Mouse (Mus musculus) urinary bladder, postnatal 14 days (tissue): Measurements from ENCODE around the gene Hoxb8.
A peak's percentile ranks its signal among the peaks of the same experiment; 100 is the strongest.

Source experiments
- DNase-seq: peaks from one replicate; pipeline ENCODE4 v3.0.0; 2021; ENCODE audit warnings: low spot score

Gene Hoxb8

GRCm38 (mm10) chr11:96316696-96317607 lies 35.2 kb downstream of the Hoxb8 start:
- DNase-seq, result no peak

GRCm38 (mm10) chr11:96317608-96318367 lies 36.1 kb downstream of the Hoxb8 start, which contains the start of gene Hoxb4:
Gene Hoxb4 (plus strand): TSS chr11:96318267.
- DNase-seq, result no peak

GRCm38 (mm10) chr11:96318368-96319070 lies 36.8 kb downstream of the Hoxb8 start:
- DNase-seq, result peak; percentile 77

- DNase-seq, result no peak
Observed at GRCm38 (mm10) chr11:96319071-96319902, 37.6 kb downstream of the Hoxb8 start.

GRCm38 (mm10) chr11:96319910-96320309 lies 38.2 kb downstream of the Hoxb8 start:
- DNase-seq, result peak; percentile 76

- no peak for DNase-seq
Observed at GRCm38 (mm10) chr11:96320688-96321087, 39.0 kb downstream of the Hoxb8 start.

- DNase-seq, result no peak
Observed at GRCm38 (mm10) chr11:96321846-96322245, 40.1 kb downstream of the Hoxb8 start.

GRCm38 (mm10) chr11:96322738-96323137 lies 41.0 kb downstream of the Hoxb8 start:
- DNase-seq, result no peak

GRCm38 (mm10) chr11:96323154-96323553 lies 41.4 kb downstream of the Hoxb8 start, which contains the start of gene Hoxb3:
Gene Hoxb3 (plus strand): TSS chr11:96323326.
- no peak for DNase-seq

GRCm38 (mm10) chr11:96324125-96324524 lies 42.4 kb downstream of the Hoxb8 start:
- DNase-seq, result no peak

- no peak for DNase-seq
Observed at GRCm38 (mm10) chr11:96324965-96325364, 43.3 kb downstream of the Hoxb8 start.

GRCm38 (mm10) chr11:96325747-96326212 lies 44.1 kb downstream of the Hoxb8 start:
- DNase-seq, result no peak

- DNase-seq, result no peak
Observed at GRCm38 (mm10) chr11:96326705-96327104, 45.0 kb downstream of the Hoxb8 start.

GRCm38 (mm10) chr11:96327122-96327521 lies 45.4 kb downstream of the Hoxb8 start:
- no peak for DNase-seq

- no peak for DNase-seq
Observed at GRCm38 (mm10) chr11:96327750-96328149, 46.0 kb downstream of the Hoxb8 start.

GRCm38 (mm10) chr11:96328605-96329004 lies 46.9 kb downstream of the Hoxb8 start:
- no peak for DNase-seq

- no peak for DNase-seq
Observed at GRCm38 (mm10) chr11:96332105-96332504, 50.4 kb downstream of the Hoxb8 start.

GRCm38 (mm10) chr11:96332618-96333032 lies 50.9 kb downstream of the Hoxb8 start:
- no peak for DNase-seq

- DNase-seq, result no peak
Observed at GRCm38 (mm10) chr11:96333241-96334001, 51.7 kb downstream of the Hoxb8 start.

- no peak for DNase-seq
Observed at GRCm38 (mm10) chr11:96334002-96334364, 52.3 kb downstream of the Hoxb8 start.
